Mouse (Mus musculus): ENCODE data around the gene Fndc8. TPM values are rescaled to one million over a fixed set of nuclear protein-coding genes. Genes with fewer than 3 reads are reported as not detected.
"Not testable (repeated sequence)": the region's sequence is repeated elsewhere in the genome, so short reads cannot be mapped to it uniquely, and the experiment has no call there.

The Fndc8 gene
- polyA plus RNA-seq, 1 experiment from 2014 or later, result 0.22 TPM

DNA sequence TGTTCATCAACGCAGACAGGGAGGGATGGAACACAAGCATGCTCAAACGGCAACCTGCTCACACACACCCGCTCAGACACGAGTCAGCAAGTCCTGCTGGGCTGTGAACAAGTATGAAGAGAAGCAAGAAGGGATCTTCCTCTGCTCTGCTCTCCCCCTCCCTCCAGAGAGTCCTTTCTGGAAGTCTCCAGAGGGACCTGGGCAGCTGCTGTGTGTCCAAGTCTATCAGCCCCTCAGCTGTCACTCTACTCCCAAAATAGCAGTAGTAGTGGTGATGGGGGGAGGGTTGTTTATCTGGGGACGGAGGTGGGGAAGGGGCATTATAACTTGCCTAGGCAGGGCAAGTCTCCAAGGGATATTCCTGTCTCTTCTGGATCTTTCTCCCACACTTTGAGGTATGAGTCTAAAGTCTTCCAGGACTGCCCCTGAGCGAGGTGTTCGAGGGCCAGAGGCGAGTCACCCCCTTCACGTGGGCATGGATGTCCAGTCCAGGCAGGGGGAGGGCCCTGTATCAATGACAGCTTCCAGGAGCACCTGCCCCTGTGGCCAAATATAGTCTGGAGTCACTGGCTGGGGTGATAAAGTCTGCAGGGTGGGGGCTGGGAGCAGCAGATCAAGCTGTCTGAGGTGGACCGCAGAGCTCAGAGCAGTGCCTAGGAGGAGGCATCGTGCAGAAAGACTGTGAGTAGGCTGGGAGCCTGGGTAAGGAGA lies 18.9 kb downstream of the Fndc8 start:
- peaks cover 12% of the 10 kb centered on the region for H3K36me3 ChIP-seq (ENCODE audit: control insufficient read depth, insufficient read depth, low read length)
- H3K9ac ChIP-seq (ENCODE audit: low read length), result no peak overlapping the region
- DNase-seq (ENCODE audit: low spot score) (no peak), ATAC-seq (replicated peaks; ENCODE audit: low FRiP score, low TSS enrichment, low read depth) (no peak)
- H3K27ac ChIP-seq (ENCODE audit: low read depth), result no peak overlapping the region
- H3K27me3 ChIP-seq (replicated peaks; ENCODE audit: control insufficient read depth, insufficient read depth, low read length), result 0 out of 2 replicates have a peak, but pooled peaks cover 2% of the 10 kb centered on the region
- no peaks in the 10 kb centered on the region for H3K9me3 ChIP-seq (ENCODE audit: control insufficient read depth, low read length)
- WGBS, result 67% methylated on average over 11 of the region's 11 CpGs
- H3K4me2 ChIP-seq (ENCODE audit: low read length), result no peak overlapping the region
- no peak overlapping the region for H3K4me3 ChIP-seq (ENCODE audit: low read depth, low read length)
- peaks cover 3% of the 10 kb centered on the region; the same call in 1 of the 2 replicates for H3K4me1 ChIP-seq (replicated peaks; ENCODE audit: control insufficient read depth, insufficient read depth, low read length)

DNA sequence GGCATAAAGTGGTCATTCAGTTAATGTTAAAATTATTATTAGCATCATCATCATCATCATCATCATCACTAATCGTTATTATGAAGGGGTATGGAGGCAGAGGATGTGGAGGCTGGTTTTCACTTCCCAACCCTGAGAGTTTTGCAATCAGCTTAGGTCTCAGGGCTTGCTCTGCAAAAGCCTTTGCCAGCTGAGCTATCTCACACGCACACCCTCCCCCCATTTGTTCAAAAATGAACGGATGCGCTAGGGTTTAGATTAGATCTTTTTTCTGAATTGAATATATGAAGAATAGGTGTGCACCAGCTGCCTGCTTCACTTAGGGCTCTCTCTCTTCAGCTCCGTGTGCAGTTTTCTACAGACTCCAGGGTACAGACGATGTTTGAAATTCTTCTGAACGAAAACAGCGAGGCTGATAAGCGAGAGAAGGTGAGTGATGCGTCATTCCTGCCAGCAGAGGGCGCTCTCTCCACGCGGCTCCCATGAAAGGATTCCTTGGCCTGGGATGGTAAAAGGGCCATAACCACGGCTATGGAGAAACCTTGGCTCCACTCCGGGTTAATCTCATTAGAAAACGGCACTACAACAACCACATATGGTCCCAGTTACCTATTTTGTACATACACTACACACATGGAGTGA lies 22.9 kb downstream of the Fndc8 start:
- Histone ChIP-seq H3K4me1 (replicated peaks; ENCODE audit: control insufficient read depth, insufficient read depth, low read length) (no peaks in the 10 kb centered on the region), H3K27me3 (replicated peaks; ENCODE audit: control insufficient read depth, insufficient read depth, low read length) (0 out of 2 replicates have a peak, but pooled peaks cover 2% of the 10 kb centered on the region), H3K4me3 (ENCODE audit: low read depth, low read length) (no peak overlapping the region), H3K36me3 (ENCODE audit: control insufficient read depth, insufficient read depth, low read length) (no peaks in the 10 kb centered on the region), H3K27ac (ENCODE audit: low read depth) (no peak overlapping the region), H3K4me2 (ENCODE audit: low read length) (peak overlapping the region; percentile 35), H3K9ac (ENCODE audit: low read length) (no peak overlapping the region), H3K9me3 (ENCODE audit: control insufficient read depth, low read length) (no peaks in the 10 kb centered on the region)
- WGBS, result 9% methylated on average over 16 of the region's 16 CpGs
- DNase-seq (ENCODE audit: low spot score), result peak; percentile 88
- ATAC-seq (replicated peaks; ENCODE audit: low FRiP score, low TSS enrichment, low read depth), result 0 out of 2 replicates have a peak, but pooled peaks have one; percentile 40

DNA sequence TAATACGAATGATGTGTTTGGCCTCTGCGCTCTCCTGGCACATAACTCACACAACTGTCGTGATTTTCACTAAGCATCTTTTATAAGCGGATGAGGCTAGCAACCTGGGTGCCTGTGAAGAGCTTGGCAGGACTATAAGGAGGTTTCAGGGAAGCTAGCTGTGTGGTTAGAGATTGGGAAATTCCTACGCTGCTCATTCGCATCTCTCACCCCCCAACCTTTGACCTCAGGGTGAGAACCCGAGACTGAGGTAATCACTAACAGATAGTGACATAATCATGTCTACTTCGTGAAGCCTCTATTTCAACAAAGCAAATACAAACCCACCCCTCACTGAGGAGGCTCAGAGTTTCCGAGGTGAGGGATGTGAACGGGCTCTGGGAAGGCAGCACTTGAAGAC lies 28.8 kb downstream of the Fndc8 start:
- Histone ChIP-seq H3K4me2 (ENCODE audit: low read length) (no peak overlapping the region), H3K9me3 (ENCODE audit: control insufficient read depth, low read length) (no peaks in the 10 kb centered on the region), H3K27me3 (replicated peaks; ENCODE audit: control insufficient read depth, insufficient read depth, low read length) (0 out of 2 replicates have a peak, but pooled peaks cover 6% of the 10 kb centered on the region), H3K9ac (ENCODE audit: low read length) (no peak overlapping the region), H3K4me3 (ENCODE audit: low read depth, low read length) (no peak overlapping the region), H3K4me1 (replicated peaks; ENCODE audit: control insufficient read depth, insufficient read depth, low read length) (no peaks in the 10 kb centered on the region), H3K27ac (ENCODE audit: low read depth) (no peak overlapping the region), H3K36me3 (ENCODE audit: control insufficient read depth, insufficient read depth, low read length) (no peaks in the 10 kb centered on the region)
- no peak for DNase-seq (ENCODE audit: low spot score)
- WGBS, result 45% methylated on average over 10 of the region's 10 CpGs
- no peak for ATAC-seq (replicated peaks; ENCODE audit: low FRiP score, low TSS enrichment, low read depth)

DNA sequence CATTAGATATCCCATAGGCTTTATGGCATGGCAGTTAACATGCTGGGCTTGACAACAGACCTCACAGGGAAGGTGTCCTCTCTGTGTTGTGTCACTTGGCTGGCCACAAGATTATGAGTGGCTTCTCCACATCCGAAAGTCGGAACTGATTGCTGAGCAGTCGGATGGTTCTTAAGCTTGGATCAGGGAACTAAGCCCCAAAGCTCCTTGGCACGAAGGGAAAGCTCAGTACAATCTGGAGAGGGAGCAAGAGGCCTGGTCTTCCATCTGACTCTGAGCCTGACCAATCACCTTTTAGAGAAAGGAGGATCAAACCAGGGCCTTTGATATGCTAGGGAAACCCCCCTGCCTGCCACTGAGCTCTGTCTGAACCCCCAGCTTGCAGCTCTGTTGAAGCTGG lies 29.8 kb downstream of the Fndc8 start:
- Histone ChIP-seq H3K4me3 (ENCODE audit: low read depth, low read length) (no peak overlapping the region), H3K9me3 (ENCODE audit: control insufficient read depth, low read length) (no peaks in the 10 kb centered on the region), H3K27me3 (replicated peaks; ENCODE audit: control insufficient read depth, insufficient read depth, low read length) (0 out of 2 replicates have a peak, but pooled peaks cover 13% of the 10 kb centered on the region), H3K4me2 (ENCODE audit: low read length) (no peak overlapping the region), H3K27ac (ENCODE audit: low read depth) (no peak overlapping the region), H3K9ac (ENCODE audit: low read length) (no peak overlapping the region), H3K36me3 (ENCODE audit: control insufficient read depth, insufficient read depth, low read length) (no peaks in the 10 kb centered on the region), H3K4me1 (replicated peaks; ENCODE audit: control insufficient read depth, insufficient read depth, low read length) (no peaks in the 10 kb centered on the region)
- DNase-seq (ENCODE audit: low spot score), result no peak
- no peak for ATAC-seq (replicated peaks; ENCODE audit: low FRiP score, low TSS enrichment, low read depth)
- 65% methylated on average over 4 of the region's 4 CpGs for WGBS

DNA sequence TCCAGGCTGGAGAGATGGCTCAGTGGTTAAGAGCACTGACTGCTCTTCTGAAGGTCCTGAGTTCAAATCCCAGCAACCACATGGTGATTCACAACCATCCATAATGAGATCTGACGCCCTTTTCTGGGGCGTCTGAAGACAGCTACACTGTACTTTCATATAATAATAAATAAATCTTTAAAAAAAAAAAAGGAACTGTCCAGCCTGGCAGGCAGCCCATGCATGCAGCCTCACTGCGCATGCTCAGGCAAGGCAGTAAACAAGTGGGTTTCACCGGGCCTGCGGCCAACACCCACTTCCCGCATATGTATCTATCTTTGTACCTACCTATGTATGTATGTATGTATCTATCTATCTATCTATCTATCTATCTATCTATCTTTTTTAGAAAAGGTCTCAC lies 32.0 kb downstream of the Fndc8 start:
- peaks cover 25% of the 10 kb centered on the region for H3K27me3 ChIP-seq (replicated peaks; ENCODE audit: control insufficient read depth, insufficient read depth, low read length)
- ATAC-seq (replicated peaks; ENCODE audit: low FRiP score, low TSS enrichment, low read depth); H3K4me3 ChIP-seq (ENCODE audit: low read depth, low read length); H3K9me3 ChIP-seq (ENCODE audit: control insufficient read depth, low read length); H3K27ac ChIP-seq (ENCODE audit: low read depth); H3K4me2 ChIP-seq (ENCODE audit: low read length); H3K9ac ChIP-seq (ENCODE audit: low read length); DNase-seq (ENCODE audit: low spot score); H3K4me1 ChIP-seq (replicated peaks; ENCODE audit: control insufficient read depth, insufficient read depth, low read length); H3K36me3 ChIP-seq (ENCODE audit: control insufficient read depth, insufficient read depth, low read length): not testable (repeated sequence)
- 73% methylated on average over 6 of the region's 6 CpGs for WGBS

DNA sequence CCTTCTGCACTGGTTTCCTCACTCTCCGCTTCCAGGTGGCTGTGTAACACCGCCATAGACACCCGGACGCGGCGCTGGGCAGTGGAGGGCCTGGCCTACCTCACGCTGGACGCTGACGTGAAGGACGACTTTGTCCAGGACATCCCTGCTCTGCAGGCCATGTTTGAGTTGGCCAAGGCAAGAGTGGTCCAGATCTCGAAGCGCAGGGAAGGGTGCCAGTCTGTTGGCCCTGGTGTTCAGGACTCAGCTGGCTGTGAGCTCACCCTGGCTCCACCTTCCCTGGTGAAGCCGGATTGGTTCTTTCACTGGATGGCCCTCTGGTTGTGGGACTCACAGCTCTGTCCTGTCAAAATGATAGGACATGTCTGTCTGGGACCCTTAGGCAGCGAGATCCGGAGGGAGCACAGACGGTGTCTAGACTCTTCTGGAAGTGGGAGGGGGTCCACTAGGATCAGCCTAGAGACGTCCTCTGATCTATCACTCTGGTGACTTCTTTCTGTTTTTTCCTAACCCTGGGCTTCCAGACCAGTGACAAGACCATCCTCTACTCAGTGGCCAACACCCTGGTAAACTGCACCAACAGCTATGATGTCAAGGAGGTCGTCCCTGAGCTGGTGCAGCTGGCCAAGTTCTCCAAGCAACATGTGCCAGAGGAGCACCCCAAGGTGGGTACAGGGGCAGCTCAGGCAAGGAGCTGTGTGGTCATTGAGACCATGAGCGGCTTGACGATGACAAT lies 37.1 kb downstream of the Fndc8 start:
- ATAC-seq (replicated peaks; ENCODE audit: low FRiP score, low TSS enrichment, low read depth) (no peak), DNase-seq (ENCODE audit: low spot score) (no peak)
- H3K27ac ChIP-seq (ENCODE audit: low read depth), result no peak overlapping the region
- no peaks in the 10 kb centered on the region for H3K36me3 ChIP-seq (ENCODE audit: control insufficient read depth, insufficient read depth, low read length)
- 30% methylated on average over 20 of the region's 20 CpGs for WGBS
- 0 out of 2 replicates have a peak, but pooled peaks cover 5% of the 10 kb centered on the region for H3K4me1 ChIP-seq (replicated peaks; ENCODE audit: control insufficient read depth, insufficient read depth, low read length)
- H3K9me3 ChIP-seq (ENCODE audit: control insufficient read depth, low read length), result no peaks in the 10 kb centered on the region
- H3K27me3 ChIP-seq (replicated peaks; ENCODE audit: control insufficient read depth, insufficient read depth, low read length), result peaks cover 47% of the 10 kb centered on the region
- H3K4me3 ChIP-seq (ENCODE audit: low read depth, low read length), result no peak overlapping the region
- no peak overlapping the region for H3K9ac ChIP-seq (ENCODE audit: low read length)
- no peak overlapping the region for H3K4me2 ChIP-seq (ENCODE audit: low read length)

DNA sequence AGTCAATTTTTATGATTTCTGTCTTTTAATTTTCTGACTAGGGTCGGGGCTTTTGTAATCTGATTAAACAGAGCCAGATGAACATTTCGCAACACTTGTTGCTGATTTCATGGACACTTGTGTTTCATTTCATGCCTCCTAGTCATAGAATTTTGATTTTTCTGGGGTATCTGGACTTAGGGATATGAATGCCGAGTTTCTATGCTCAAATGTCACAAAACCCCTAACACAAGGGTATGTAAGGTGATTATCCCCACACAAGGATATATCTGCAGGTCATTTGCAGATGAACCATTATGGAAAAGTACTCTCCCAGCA lies 37.7 kb downstream of the Fndc8 start:
- DNase-seq (ENCODE audit: low spot score) (no peak), ATAC-seq (replicated peaks; ENCODE audit: low FRiP score, low TSS enrichment, low read depth) (no peak)
- Histone ChIP-seq H3K4me1 (replicated peaks; ENCODE audit: control insufficient read depth, insufficient read depth, low read length) (0 out of 2 replicates have a peak, but pooled peaks cover 5% of the 10 kb centered on the region), H3K4me2 (ENCODE audit: low read length) (no peak overlapping the region), H3K9me3 (ENCODE audit: control insufficient read depth, low read length) (no peaks in the 10 kb centered on the region), H3K27me3 (replicated peaks; ENCODE audit: control insufficient read depth, insufficient read depth, low read length) (peaks cover 52% of the 10 kb centered on the region), H3K36me3 (ENCODE audit: control insufficient read depth, insufficient read depth, low read length) (no peaks in the 10 kb centered on the region), H3K4me3 (ENCODE audit: low read depth, low read length) (no peak overlapping the region), H3K9ac (ENCODE audit: low read length) (no peak overlapping the region), H3K27ac (ENCODE audit: low read depth) (no peak overlapping the region)
- 43% methylated on average over 3 of the region's 3 CpGs for WGBS

DNA sequence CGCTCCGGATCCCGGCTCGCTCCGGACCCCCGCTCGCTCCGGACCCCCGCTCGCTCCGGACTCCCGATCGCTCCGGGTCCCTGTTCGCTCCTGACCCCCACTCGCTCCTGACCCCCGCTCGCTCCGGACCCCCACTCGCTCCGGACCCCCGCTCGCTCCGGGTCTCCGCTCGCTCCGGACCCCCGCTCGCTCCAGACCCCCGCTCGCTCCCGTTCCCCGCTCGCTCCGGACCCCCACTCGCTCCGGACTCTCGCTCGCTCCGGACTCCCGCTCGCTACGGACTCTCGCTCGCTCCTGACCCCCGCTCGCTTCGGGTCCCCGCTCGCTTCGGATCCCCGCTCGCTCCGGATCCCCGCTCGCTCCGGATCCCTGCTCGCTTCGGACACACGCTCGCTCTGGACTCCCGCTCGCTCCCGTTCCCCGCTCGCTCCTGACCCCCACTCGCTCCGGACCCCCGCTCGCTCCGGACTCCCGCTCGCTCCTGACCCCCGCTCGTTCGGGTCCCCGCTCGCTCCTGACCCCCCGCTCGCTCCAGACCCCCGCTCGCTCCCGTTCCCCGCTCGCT lies 38.5 kb downstream of the Fndc8 start:
- under 1% methylated on average over 65 of the region's 85 CpGs for WGBS
- H3K27me3 ChIP-seq (replicated peaks; ENCODE audit: control insufficient read depth, insufficient read depth, low read length), result peaks cover 58% of the 10 kb centered on the region
- H3K27ac ChIP-seq (ENCODE audit: low read depth), result not testable (repeated sequence)

More for the DNA sequence above, 38.5 kb downstream of the Fndc8 start:
- H3K9ac ChIP-seq (ENCODE audit: low read length); H3K4me1 ChIP-seq (replicated peaks; ENCODE audit: control insufficient read depth, insufficient read depth, low read length); H3K36me3 ChIP-seq (ENCODE audit: control insufficient read depth, insufficient read depth, low read length); ATAC-seq (replicated peaks; ENCODE audit: low FRiP score, low TSS enrichment, low read depth); DNase-seq (ENCODE audit: low spot score); H3K9me3 ChIP-seq (ENCODE audit: control insufficient read depth, low read length): not testable (repeated sequence)
- H3K4me3 ChIP-seq (ENCODE audit: low read depth, low read length), result peak overlapping the region; percentile 39
- H3K4me2 ChIP-seq (ENCODE audit: low read length), result peak overlapping the region; percentile 83
